Mouse (Mus musculus): Measurements from ENCODE around the gene Zfp428. TPM values are rescaled to one million over a fixed set of nuclear protein-coding genes. Genes with fewer than 3 reads are reported as not detected.
"Not testable (repeated sequence)": the region's sequence is repeated elsewhere in the genome, so short reads cannot be mapped to it uniquely, and the experiment has no call there.

Zfp428 gene
- polyA plus RNA-seq, 1 experiment from 2014 or later, result 16.5 TPM

GRCm38 (mm10) chr7:24519130-24519529, 12.3 kb downstream of the Zfp428 start:
- no peak for DNase-seq (ENCODE audit: low spot score)

- not testable (repeated sequence) for DNase-seq (ENCODE audit: low spot score)
Observed at GRCm38 (mm10) chr7:24520054-24520453, 13.2 kb downstream of the Zfp428 start.

- DNase-seq (ENCODE audit: low spot score), result no peak
Observed at GRCm38 (mm10) chr7:24522805-24523204, 16.0 kb downstream of the Zfp428 start.

- DNase-seq (ENCODE audit: low spot score), result no peak
Observed at GRCm38 (mm10) chr7:24523723-24524122, 16.9 kb downstream of the Zfp428 start.

GRCm38 (mm10) chr7:24524978-24525377, 18.2 kb downstream of the Zfp428 start:
- DNase-seq (ENCODE audit: low spot score), result no peak

GRCm38 (mm10) chr7:24525686-24526420, 19.0 kb downstream of the Zfp428 start:
- no peak for DNase-seq (ENCODE audit: low spot score)

GRCm38 (mm10) chr7:24528861-24529260, 22.1 kb downstream of the Zfp428 start:
- no peak for DNase-seq (ENCODE audit: low spot score)

GRCm38 (mm10) chr7:24529580-24529979, 22.8 kb downstream of the Zfp428 start:
- DNase-seq (ENCODE audit: low spot score), result no peak

- peak; percentile 100 for DNase-seq (ENCODE audit: low spot score)
Observed at GRCm38 (mm10) chr7:24530062-24530931, 23.5 kb downstream of the Zfp428 start, which contains the start of gene Irgq. Gene Irgq (plus strand): TSS chr7:24530689.

- DNase-seq (ENCODE audit: low spot score), result peak; percentile 67
Observed at GRCm38 (mm10) chr7:24531211-24531971, 24.6 kb downstream of the Zfp428 start.

GRCm38 (mm10) chr7:24533031-24533571, 26.3 kb downstream of the Zfp428 start:
- DNase-seq (ENCODE audit: low spot score), result no peak

- DNase-seq (ENCODE audit: low spot score), result no peak
Observed at GRCm38 (mm10) chr7:24533806-24534205, 27.0 kb downstream of the Zfp428 start.

GRCm38 (mm10) chr7:24534301-24534700, 27.5 kb downstream of the Zfp428 start:
- DNase-seq (ENCODE audit: low spot score), result no peak

GRCm38 (mm10) chr7:24537081-24537480, 30.3 kb downstream of the Zfp428 start:
- DNase-seq (ENCODE audit: low spot score), result no peak

- DNase-seq (ENCODE audit: low spot score), result no peak
Observed at GRCm38 (mm10) chr7:24537591-24537990, 30.8 kb downstream of the Zfp428 start.

GRCm38 (mm10) chr7:24538154-24538553, 31.3 kb downstream of the Zfp428 start:
- DNase-seq (ENCODE audit: low spot score), result no peak

- DNase-seq (ENCODE audit: low spot score), result no peak
Observed at GRCm38 (mm10) chr7:24538701-24539100, 31.9 kb downstream of the Zfp428 start.

- no peak for DNase-seq (ENCODE audit: low spot score)
Observed at GRCm38 (mm10) chr7:24539686-24540085, 32.9 kb downstream of the Zfp428 start.

GRCm38 (mm10) chr7:24544506-24544905, 37.7 kb downstream of the Zfp428 start:
- no peak for DNase-seq (ENCODE audit: low spot score)

- no peak for DNase-seq (ENCODE audit: low spot score)
Observed at GRCm38 (mm10) chr7:24546068-24546614, 39.3 kb downstream of the Zfp428 start, which contains the start of the genes Pinlyp and Xrcc1. Gene Pinlyp (minus strand): TSS chr7:24546118. Gene Xrcc1 (plus strand): TSS chr7:24546289.

Measured in thymus, postnatal 0 days (tissue).